ENCODE assay signal across 18 mouse cellular contexts in genomic region chr10:83540092-83540491, GRCm38 (mm10). TPM values are rescaled to one million over a fixed set of nuclear protein-coding genes. Genes with fewer than 3 reads are reported as not detected.
DNase-seq lines count a peak whose midpoint lies in the region; ATAC-seq and TF ChIP-seq lines count a peak whose summit lies in the region.
"Had no signal": no experiment of that assay in that cellular context is flagged by ENCODE, and none has a peak within 500 bp of the region (broad histone marks: within the 10 kb centered on the region; RNA-seq: fewer than 3 reads in every experiment).

No protein-coding gene starts in this region.

- TF ChIP-seq CTCF in hindbrain, postnatal 0 days (IDR thresholded peaks at IDR 0.05; ENCODE audit: low read depth): no peak
- TF ChIP-seq CTCF in cerebellum, adult 2 months (IDR thresholded peaks at IDR 0.05; ENCODE audit: borderline replicate concordance, insufficient read depth, low read depth, low read length): no peak

- no peak for ATAC-seq in hindbrain, postnatal 0 days
- ATAC-seq in hindbrain, embryonic 13.5 days (ENCODE audit: low FRiP score): no peak
- peak; percentile 32; the same call in 1 of the 2 replicates for ATAC-seq in neural tube, embryonic 13.5 days (ENCODE audit: low read depth)

- H3K36me3 ChIP-seq in hindbrain, postnatal 0 days (ENCODE audit: insufficient read depth, low read length): no peaks in the 10 kb centered on the region
- H3K36me3 ChIP-seq in hindbrain, embryonic 13.5 days: no peaks in the 10 kb centered on the region
- H3K36me3 ChIP-seq in neural tube, embryonic 13.5 days: no peaks in the 10 kb centered on the region
- H3K36me3 ChIP-seq: G1E; midbrain, embryonic 12.5 days; stomach, embryonic 15.5 days had no signal

- no peaks in the 10 kb centered on the region for H3K27me3 ChIP-seq in hindbrain, postnatal 0 days (ENCODE audit: insufficient read depth, low read length)
- H3K27me3 ChIP-seq in hindbrain, embryonic 13.5 days: peaks cover 9% of the 10 kb centered on the region; the same call in 1 of the 2 replicates
- no peaks in the 10 kb centered on the region; the same call in 1 of the 2 replicates for H3K27me3 ChIP-seq in neural tube, embryonic 13.5 days
- H3K27me3 ChIP-seq in cerebellum, adult 2 months (ENCODE audit: control insufficient read depth, insufficient read depth, low read length): no peaks in the 10 kb centered on the region
- H3K27me3 ChIP-seq: stomach, embryonic 15.5 days had no signal

- H3K4me2 ChIP-seq in hindbrain, postnatal 0 days (ENCODE audit: low read depth, low read length): no peak overlapping the region
- H3K4me2 ChIP-seq in hindbrain, embryonic 13.5 days: no peak overlapping the region
- no peak overlapping the region for H3K4me2 ChIP-seq in neural tube, embryonic 13.5 days
- H3K4me2 ChIP-seq: liver, embryonic 11.5 days; midbrain, embryonic 12.5 days; stomach, embryonic 15.5 days had no signal

- TF ChIP-seq POLR2A in cerebellum, adult 2 months (IDR thresholded peaks at IDR 0.05; ENCODE audit: borderline replicate concordance, insufficient read depth, low read length): no peak

- H3K9ac ChIP-seq in hindbrain, postnatal 0 days (replicated peaks; ENCODE audit: low read length): no peak overlapping the region
- no peak overlapping the region for H3K9ac ChIP-seq in hindbrain, embryonic 13.5 days
- H3K9ac ChIP-seq in neural tube, embryonic 13.5 days: no peak overlapping the region
- H3K9ac ChIP-seq: midbrain, embryonic 12.5 days; stomach, embryonic 15.5 days had no signal

- peak; percentile 21 to 24 for DNase-seq in cerebellum, postnatal 14 days
- DNase-seq in cerebellum, adult 8-10 months: no peak
- peak; percentile 68 for DNase-seq in hindbrain, postnatal 0 days (ENCODE audit: low spot score)
- no peak for DNase-seq in neural tube, embryonic 10.5 days (ENCODE audit: extremely low spot score, low spot score)
- DNase-seq in yolk sac, embryonic 10.5 days (ENCODE audit: low spot score): peak; percentile 33
- DNase-seq in cerebellum, adult 2 months: no peak
- DNase-seq: B cell, adult 2 months; gastrocnemius, adult 2 months; kidney, postnatal 25 days; lung, postnatal 14 days; thymus, postnatal 25 days had no signal

- H3K27ac ChIP-seq in hindbrain, postnatal 0 days: no peak overlapping the region
- no peak overlapping the region for H3K27ac ChIP-seq in hindbrain, embryonic 13.5 days
- H3K27ac ChIP-seq in neural tube, embryonic 13.5 days (replicated peaks): peak overlapping the region; percentile 56
- no peak overlapping the region for H3K27ac ChIP-seq in cerebellum, adult 2 months (ENCODE audit: insufficient read depth, low read length)
- H3K27ac ChIP-seq: gastrocnemius, adult 2 months; left cerebral cortex, adult 2 months; midbrain, embryonic 12.5 days; stomach, embryonic 15.5 days had no signal

- H3K4me3 ChIP-seq in hindbrain, postnatal 0 days (ENCODE audit: low read length): no peak overlapping the region
- no peak overlapping the region for H3K4me3 ChIP-seq in hindbrain, embryonic 13.5 days
- no peak overlapping the region for H3K4me3 ChIP-seq in neural tube, embryonic 13.5 days
- H3K4me3 ChIP-seq in cerebellum, adult 2 months (replicated peaks; ENCODE audit: insufficient read depth, low read depth, low read length): no peak overlapping the region
- H3K4me3 ChIP-seq: gastrocnemius, adult 2 months; left cerebral cortex, adult 2 months; midbrain, embryonic 12.5 days; stomach, embryonic 15.5 days had no signal

- peaks cover 2% of the 10 kb centered on the region; the same call in 1 of the 2 replicates for H3K4me1 ChIP-seq in hindbrain, postnatal 0 days (ENCODE audit: insufficient read depth, low read length)
- H3K4me1 ChIP-seq in hindbrain, embryonic 13.5 days (replicated peaks): peaks cover 8% of the 10 kb centered on the region
- H3K4me1 ChIP-seq in neural tube, embryonic 13.5 days (replicated peaks): peaks cover 14% of the 10 kb centered on the region
- peaks cover 3% of the 10 kb centered on the region; the same call in 1 of the 2 replicates for H3K4me1 ChIP-seq in cerebellum, adult 2 months (ENCODE audit: control insufficient read depth, insufficient read depth, low read length)

- H3K9me3 ChIP-seq in hindbrain, postnatal 0 days (ENCODE audit: low read length): no peaks in the 10 kb centered on the region
- H3K9me3 ChIP-seq in hindbrain, embryonic 13.5 days: no peaks in the 10 kb centered on the region
- H3K9me3 ChIP-seq in neural tube, embryonic 13.5 days: no peaks in the 10 kb centered on the region
- H3K9me3 ChIP-seq: G1E; midbrain, embryonic 12.5 days; stomach, embryonic 15.5 days had no signal

- 36% methylated on average over 3 of the region's 3 CpGs for WGBS in hindbrain, postnatal 0 days
- WGBS in hindbrain, embryonic 13.5 days: 35% methylated on average over 3 of the region's 3 CpGs
- 40% methylated on average over 3 of the region's 3 CpGs for WGBS in neural tube, embryonic 13.5 days
- WGBS in cerebellum, adult 2 months: 65% methylated on average over 3 of the region's 3 CpGs

RNA-seq across cellular contexts. Expression of gene Washc4, which starts 3.5 kb away (rescaled TPM):
- 13.8 and 18.5 TPM in 2 replicates for total RNA-seq in hindbrain, postnatal 0 days (2014; rRNA removed)
- 17.6 and 22.0 TPM in 2 replicates for polyA plus RNA-seq in hindbrain, postnatal 0 days (2015; fragmentation: Nextera tagmentation; extraction: Ambion mirVana)
- 36.8 and 38.9 TPM in 2 replicates for polyA plus RNA-seq in hindbrain, embryonic 13.5 days (2015; fragmentation: Nextera tagmentation; extraction: Ambion mirVana)
- polyA plus RNA-seq in neural tube, embryonic 13.5 days (2015; fragmentation: Nextera tagmentation; extraction: Ambion mirVana): 36.6 and 40.3 TPM in 2 replicates
- 18.6 and 19.1 TPM in 2 replicates for polyA plus RNA-seq in cerebellum, adult 2 months (2012; rRNA removed)

RNA-seq across cellular contexts. Expression of gene Aldh1l2, which starts 6.2 kb away (rescaled TPM):
- total RNA-seq in hindbrain, postnatal 0 days (2014; rRNA removed): 14.4 and 18.7 TPM in 2 replicates
- 7.4 and 9.0 TPM in 2 replicates for polyA plus RNA-seq in hindbrain, postnatal 0 days (2015; fragmentation: Nextera tagmentation; extraction: Ambion mirVana)
- polyA plus RNA-seq in hindbrain, embryonic 13.5 days (2015; fragmentation: Nextera tagmentation; extraction: Ambion mirVana): 15.7 and 17.1 TPM in 2 replicates
- 14.6 and 15.1 TPM in 2 replicates for polyA plus RNA-seq in neural tube, embryonic 13.5 days (2015; fragmentation: Nextera tagmentation; extraction: Ambion mirVana)
- 8.9 and 9.1 TPM in 2 replicates for polyA plus RNA-seq in cerebellum, adult 2 months (2012; rRNA removed)
- polyA plus RNA-seq: G1E had no signal

Comparison
In these comparisons a context has a peak if more than half of its experiments do, and no peak if none do; other contexts are left out.
1. DNase-seq: peak in cerebellum, postnatal 14 days (2 of 2), hindbrain, postnatal 0 days (single experiment) and yolk sac, embryonic 10.5 days (single experiment); none in cerebellum, adult 8-10 months (single experiment), neural tube, embryonic 10.5 days (single experiment) and cerebellum, adult 2 months (0 of 2).